28 mouse cellular contexts compared by ENCODE assay signal in the genomic region with DNA sequence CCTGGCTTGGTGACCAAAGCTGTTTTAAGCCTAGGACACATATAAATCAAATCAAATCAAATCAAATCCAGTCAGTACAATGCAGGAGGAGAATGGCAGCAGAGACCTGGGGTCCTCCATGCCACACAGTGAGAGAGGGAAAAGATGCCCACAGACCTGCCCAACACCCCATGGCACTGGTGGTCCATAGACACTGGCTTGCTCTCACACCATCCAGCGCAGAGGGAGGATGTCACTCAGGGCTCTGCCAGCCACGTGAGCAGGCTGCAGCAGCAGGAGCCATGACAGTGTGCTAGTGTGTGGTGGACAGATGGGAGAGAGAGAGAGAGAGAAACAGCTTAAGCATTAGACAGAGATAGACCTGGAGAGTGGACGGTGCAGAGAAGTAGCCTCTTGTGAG. TPM values are rescaled to one million over a fixed set of nuclear protein-coding genes. Genes with fewer than 3 reads are reported as not detected.
A peak's percentile ranks its signal among the peaks of the same experiment; 100 is the strongest.
DNase-seq lines count a peak whose midpoint lies in the region; ATAC-seq lines count a peak whose summit lies in the region.
"Had no signal": no experiment of that assay in that cellular context is flagged by ENCODE, and none has a peak within 500 bp of the region (broad histone marks: within the 10 kb centered on the region; RNA-seq: fewer than 3 reads in every experiment).

No protein-coding gene starts in this region.

- ATAC-seq in midbrain, embryonic 11.5 days (ENCODE audit: low FRiP score): no peak
- ATAC-seq: forebrain, embryonic 14.5 days; inflammation-experienced regulatory T-cells, adult 6 months; liver, embryonic 12.5 days; liver, postnatal 0 days; Patski had no signal

- 66% methylated on average over 3 of the region's 3 CpGs for WGBS in midbrain, embryonic 10.5 days
- WGBS in midbrain, embryonic 11.5 days: 68% methylated on average over 3 of the region's 3 CpGs

- no peak overlapping the region for H3K4me2 ChIP-seq in midbrain, embryonic 11.5 days
- H3K4me2 ChIP-seq: embryonic facial prominence, embryonic 12.5 days; heart, embryonic 12.5 days; liver, embryonic 12.5 days; neural tube, embryonic 13.5 days had no signal

- H3K27me3 ChIP-seq in midbrain, embryonic 10.5 days (ENCODE audit: low read depth, poor library complexity, severe bottlenecking): no peaks in the 10 kb centered on the region
- H3K27me3 ChIP-seq in midbrain, embryonic 11.5 days (ENCODE audit: control insufficient read depth, insufficient read depth, low read length): no peaks in the 10 kb centered on the region
- H3K27me3 ChIP-seq: embryonic facial prominence, embryonic 12.5 days; heart, embryonic 12.5 days; liver, embryonic 12.5 days; neural tube, embryonic 13.5 days had no signal

- no peak overlapping the region for H3K9ac ChIP-seq in midbrain, embryonic 11.5 days (ENCODE audit: low read length)
- H3K9ac ChIP-seq: embryonic facial prominence, embryonic 12.5 days; heart, embryonic 12.5 days; liver, embryonic 12.5 days; liver, postnatal 0 days; neural tube, embryonic 13.5 days had no signal

- no peaks in the 10 kb centered on the region for H3K36me3 ChIP-seq in midbrain, embryonic 10.5 days
- H3K36me3 ChIP-seq in midbrain, embryonic 11.5 days (ENCODE audit: control insufficient read depth, insufficient read depth, low read length): no peaks in the 10 kb centered on the region
- H3K36me3 ChIP-seq: embryonic facial prominence, embryonic 12.5 days; heart, embryonic 12.5 days; liver, embryonic 12.5 days; neural tube, embryonic 13.5 days had no signal

- H3K27ac ChIP-seq in midbrain, embryonic 10.5 days (replicated peaks): 0 out of 2 replicates have a peak overlapping the region, but pooled peaks have one; percentile 13
- H3K27ac ChIP-seq in midbrain, embryonic 11.5 days (ENCODE audit: low read depth, low read length): no peak overlapping the region
- H3K27ac ChIP-seq: embryonic facial prominence, embryonic 12.5 days; gastrocnemius, adult 2 months; heart, adult 2 months; liver, embryonic 12.5 days; neural tube, embryonic 13.5 days had no signal

- no peak overlapping the region for H3K4me3 ChIP-seq in midbrain, embryonic 10.5 days
- H3K4me3 ChIP-seq in midbrain, embryonic 11.5 days (ENCODE audit: low read depth, low read length): no peak overlapping the region
- H3K4me3 ChIP-seq: embryonic facial prominence, embryonic 12.5 days; gastrocnemius, adult 2 months; heart, adult 2 months; heart, embryonic 12.5 days; liver, embryonic 12.5 days; neural tube, embryonic 13.5 days had no signal

- peak; percentile 6 for DNase-seq in cerebellum, adult 8-10 months
- DNase-seq in cerebellum, postnatal 36 days: no peak
- no peak for DNase-seq in midbrain, embryonic 10.5 days (ENCODE audit: low spot score)
- DNase-seq in midbrain, embryonic 11.5 days (ENCODE audit: low spot score, missing footprints): no peak
- DNase-seq in cerebellum, adult 9-11 months: peak; percentile 30
- DNase-seq in retina, embryonic 14.5 days (ENCODE audit: low spot score): peak; percentile 25
- DNase-seq in right cerebral cortex, postnatal 14 days: no peak
- DNase-seq in gastrocnemius, adult 18-20 months (ENCODE audit: low spot score): no peak
- DNase-seq: adrenal gland, postnatal 10 days; embryo, embryonic 11 days; gastrocnemius, adult 2 months; heart, adult 2 months; kidney, adult 11 months; kidney, postnatal 14 days; liver, postnatal 0 days; lung, postnatal 36 days; spleen, adult 18-20 months; thymus, postnatal 14 days had no signal

- H3K4me1 ChIP-seq in midbrain, embryonic 10.5 days: peaks cover 10% of the 10 kb centered on the region
- H3K4me1 ChIP-seq in midbrain, embryonic 11.5 days (ENCODE audit: control insufficient read depth, insufficient read depth, low read length): no peaks in the 10 kb centered on the region
- H3K4me1 ChIP-seq: embryonic facial prominence, embryonic 12.5 days; heart, embryonic 12.5 days; liver, embryonic 12.5 days; neural tube, embryonic 13.5 days had no signal

- no peaks in the 10 kb centered on the region for H3K9me3 ChIP-seq in midbrain, embryonic 10.5 days (replicated peaks)
- no peaks in the 10 kb centered on the region for H3K9me3 ChIP-seq in midbrain, embryonic 11.5 days (ENCODE audit: control insufficient read depth, low read length)
- H3K9me3 ChIP-seq: embryonic facial prominence, embryonic 12.5 days; heart, embryonic 12.5 days; liver, embryonic 12.5 days; neural tube, embryonic 13.5 days had no signal

RNA-seq across cellular contexts. Expression of gene Pirt, which starts 19.2 kb away (rescaled TPM):
- polyA plus RNA-seq in midbrain, embryonic 10.5 days (2016; fragmentation: Nextera tagmentation; extraction: Ambion mirVana): 0.06 and 0.29 TPM in 2 replicates
- 0.40 and 0.60 TPM in 2 replicates for polyA plus RNA-seq in midbrain, embryonic 11.5 days (2014; fragmentation: Nextera tagmentation; extraction: Ambion mirVana)
- under 1 TPM in 1 of 2 experiments, not detected in 1; 0.09 TPM for total RNA-seq in gastrocnemius, adult 18-20 months (2021)
- total RNA-seq: hematopoietic stem cell, adult 5-6 weeks; megakaryocyte, adult 5-6 weeks; MEL had no signal
- polyA plus RNA-seq: inflammation-experienced regulatory T-cells, adult 6 months; liver, postnatal 0 days; Patski had no signal

Comparison
In these comparisons a context has a peak if more than half of its experiments do, and no peak if none do; other contexts are left out.
1. DNase-seq: peak in cerebellum, adult 8-10 months (single experiment), cerebellum, adult 9-11 months (single experiment) and retina, embryonic 14.5 days (single experiment); none in cerebellum, postnatal 36 days (0 of 2), midbrain, embryonic 10.5 days (single experiment), midbrain, embryonic 11.5 days (single experiment), right cerebral cortex, postnatal 14 days (single experiment) and gastrocnemius, adult 18-20 months (single experiment).